Mouse (Mus musculus) olfactory bulb, adult 2 months (tissue): Measurements from ENCODE around the gene St6galnac3. TPM values are rescaled to one million over a fixed set of nuclear protein-coding genes. Genes with fewer than 3 reads are reported as not detected.

Experiments
- H3K27ac ChIP-seq: fragments of 200-500 bp; 2 replicates; pipeline ENCODE4 v1.5.1; 2012; ENCODE audit warnings: low read depth, low read length; ENCODE audit not compliant: insufficient read depth
- H3K4me1 ChIP-seq: fragments of 200-500 bp; 2 replicates; pipeline ENCODE4 v1.6.1; 2012; ENCODE audit warnings: low read length; ENCODE audit not compliant: control insufficient read depth, insufficient read depth
- H3K4me3 ChIP-seq: fragments of 200-500 bp; 2 replicates; pipeline ENCODE4 v1.5.1; 2012; ENCODE audit warnings: mild to moderate bottlenecking, low read depth, low read length, moderate library complexity; ENCODE audit not compliant: insufficient read depth
- CTCF ChIP-seq: fragments of 200-500 bp; IDR thresholded peaks from 2 replicates; pipeline ENCODE4 v1.5.1; 2012; ENCODE audit warnings: low read depth, mild to moderate bottlenecking, low read length, moderate library complexity; ENCODE audit not compliant: insufficient read depth
- POLR2A ChIP-seq: fragments of 200-500 bp; IDR thresholded peaks from 2 replicates; pipeline ENCODE4 v1.6.1; 2012; ENCODE audit warnings: mild to moderate bottlenecking, low read depth, low read length, moderate library complexity; ENCODE audit not compliant: insufficient read depth
- WGBS: fragments of 180-500 bp; shearing (Covaris S2); methylation state at CpG from one replicate; pipeline ENCODE4 v1.1.7; 2018; 5-methylcytosine and 5-hydroxymethylcytosine counted together
- polyA plus RNA-seq: library from polyadenylated mRNA; stranded (reverse); fragments of >200 nt; gene quantifications from 2 replicates; pipeline ENCODE4 v1.2.4, GENCODE M21; 2012; ENCODE audit warnings: low replicate concordance; ENCODE audit not compliant: missing spikeins, insufficient read depth, insufficient read length

St6galnac3 gene
- polyA plus RNA-seq, 1 experiment = not detected

DNA sequence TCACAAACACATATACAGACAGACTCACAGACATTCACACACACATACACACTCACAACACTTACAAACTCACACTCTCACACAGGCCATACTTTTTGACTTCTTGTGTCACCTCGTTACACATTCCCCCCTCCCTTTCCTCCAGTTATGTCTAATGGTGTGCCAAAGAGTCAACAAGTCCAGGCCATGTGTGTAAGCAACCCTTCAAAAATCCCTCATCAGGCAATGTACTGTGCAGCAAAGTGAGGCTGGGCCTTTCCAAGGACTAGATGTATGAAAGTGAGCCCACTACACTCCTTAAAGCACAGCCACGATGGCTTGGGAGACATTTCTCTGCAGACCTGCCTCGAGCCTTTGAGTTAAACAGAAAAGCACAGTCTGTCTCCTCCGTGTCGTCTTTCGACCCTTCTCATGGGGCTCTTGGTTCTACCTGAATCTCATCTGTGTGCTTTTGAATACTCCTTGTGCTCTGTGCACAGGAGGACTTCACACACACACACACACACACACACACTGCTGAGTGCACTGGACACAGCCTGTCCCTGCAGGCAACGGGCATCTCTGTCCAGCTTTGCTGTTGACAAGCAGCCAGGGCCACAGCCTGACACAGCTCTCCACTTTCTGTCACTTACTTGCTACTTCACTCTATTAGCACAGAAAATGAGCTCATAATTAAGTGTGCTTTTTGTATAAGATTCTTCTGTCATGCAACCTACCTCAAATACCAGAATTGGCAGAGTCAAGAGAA lies 177.9 kb downstream of the St6galnac3 start:
- 78% methylated on average over 7 of the region's 7 CpGs for WGBS
- no peak overlapping the region for H3K27ac ChIP-seq

DNA sequence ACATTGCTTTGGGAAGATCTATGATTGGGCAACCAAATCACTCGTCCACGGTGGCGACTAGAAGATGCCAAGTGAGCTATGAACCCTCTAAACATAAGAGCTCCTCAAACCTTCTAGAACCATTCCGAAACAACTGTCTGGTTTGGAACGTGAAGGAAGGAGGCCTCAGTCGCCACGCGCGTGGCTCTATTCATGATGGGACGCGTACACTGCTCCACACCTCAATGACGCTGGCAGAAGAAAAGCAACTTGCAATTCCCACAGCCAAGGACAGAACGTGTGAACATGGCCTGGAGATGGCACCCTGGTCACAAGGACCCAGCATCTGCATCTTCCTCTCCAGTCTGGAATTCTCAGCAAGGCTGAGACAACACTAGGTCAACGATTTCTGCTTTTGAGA lies 185.1 kb downstream of the St6galnac3 start:
- TF ChIP-seq POLR2A (no peak), CTCF (no peak)
- no peak overlapping the region for H3K4me3 ChIP-seq
- no peak overlapping the region for H3K27ac ChIP-seq
- H3K4me1 ChIP-seq = 0 out of 2 replicates have a peak, but pooled peaks cover 4% of the 10 kb centered on the region
- 94% methylated on average over 14 of the region's 14 CpGs for WGBS

More for the DNA sequence above, 177.9 kb downstream of the St6galnac3 start:
- peaks cover 3% of the 10 kb centered on the region; the same call in 1 of the 2 replicates for H3K4me1 ChIP-seq
- TF ChIP-seq CTCF = no peak
- no peak for TF ChIP-seq POLR2A
- no peak overlapping the region for H3K4me3 ChIP-seq

DNA sequence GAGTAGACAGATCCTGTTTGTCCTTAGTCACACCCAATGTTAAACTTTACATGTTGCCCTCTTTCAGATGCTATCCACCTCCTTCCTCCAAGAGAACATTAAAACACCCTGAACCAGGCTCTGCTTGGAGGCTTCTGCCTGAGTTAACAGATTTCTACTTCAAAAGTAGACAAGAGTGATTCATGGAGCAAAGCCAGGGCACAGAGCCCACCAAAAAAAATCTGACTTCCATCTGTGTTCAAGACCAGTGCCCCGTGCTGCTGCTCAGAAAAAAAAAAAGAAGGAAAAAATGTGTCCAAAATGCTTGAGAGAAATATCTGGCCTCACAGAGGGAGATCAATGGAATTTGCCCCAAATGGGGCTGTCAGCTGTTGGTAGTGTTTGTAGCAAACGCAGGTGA lies 186.6 kb downstream of the St6galnac3 start:
- H3K4me3 ChIP-seq = no peak overlapping the region
- WGBS = 66% methylated on average over 2 of the region's 2 CpGs
- H3K4me1 ChIP-seq = 0 out of 2 replicates have a peak, but pooled peaks cover 4% of the 10 kb centered on the region
- TF ChIP-seq POLR2A (no peak), CTCF (no peak)
- H3K27ac ChIP-seq = no peak overlapping the region

DNA sequence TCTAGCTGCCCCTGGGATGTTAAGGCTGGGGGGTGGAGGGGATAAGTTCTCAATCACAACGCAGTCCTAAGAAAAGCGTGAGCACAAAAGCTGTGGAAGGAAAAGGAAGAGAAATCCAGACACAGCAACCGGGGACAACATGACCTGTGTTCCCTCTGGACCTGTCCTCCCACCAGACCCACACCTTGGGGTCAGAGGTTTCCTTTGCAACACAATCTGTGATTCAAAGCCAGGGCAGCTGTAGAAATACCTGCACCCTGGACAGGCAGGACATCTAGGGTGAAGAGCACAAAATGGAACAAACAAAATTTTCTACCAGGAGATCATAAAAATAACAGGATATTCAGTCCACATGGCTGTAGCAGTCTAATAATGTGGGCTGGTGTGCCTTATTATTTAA lies 187.5 kb downstream of the St6galnac3 start:
- no peak overlapping the region for H3K27ac ChIP-seq
- no peak for TF ChIP-seq POLR2A
- no peak for TF ChIP-seq CTCF
- 96% methylated on average over 3 of the region's 3 CpGs for WGBS

DNA sequence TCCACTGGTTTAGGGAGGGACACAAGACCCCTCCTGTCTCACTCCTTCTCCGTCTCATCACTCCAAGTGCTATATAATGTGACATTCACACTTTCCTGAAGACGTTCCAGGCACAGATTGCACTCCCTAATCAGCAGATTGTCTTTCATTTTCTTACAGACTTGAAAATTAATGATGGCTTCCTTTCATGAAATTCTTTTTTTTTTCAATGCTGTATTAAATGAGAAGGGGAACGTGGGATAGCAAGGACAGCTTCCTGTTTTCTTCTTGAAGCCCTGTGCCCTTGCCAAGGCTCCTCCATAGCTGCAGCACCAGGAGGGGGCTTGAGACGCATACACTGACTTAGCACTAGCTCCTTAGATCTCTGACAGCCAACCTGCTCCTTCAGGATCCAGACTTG lies 188.7 kb downstream of the St6galnac3 start:
- WGBS = 76% methylated on average over 4 of the region's 4 CpGs
- no peak overlapping the region for H3K4me3 ChIP-seq
- TF ChIP-seq POLR2A (no peak), CTCF (no peak)
- peaks cover 4% of the 10 kb centered on the region; the same call in 1 of the 2 replicates for H3K4me1 ChIP-seq
- no peak overlapping the region for H3K27ac ChIP-seq

More for the DNA sequence above, 187.5 kb downstream of the St6galnac3 start:
- no peak overlapping the region for H3K4me3 ChIP-seq
- 0 out of 2 replicates have a peak, but pooled peaks cover 4% of the 10 kb centered on the region for H3K4me1 ChIP-seq

DNA sequence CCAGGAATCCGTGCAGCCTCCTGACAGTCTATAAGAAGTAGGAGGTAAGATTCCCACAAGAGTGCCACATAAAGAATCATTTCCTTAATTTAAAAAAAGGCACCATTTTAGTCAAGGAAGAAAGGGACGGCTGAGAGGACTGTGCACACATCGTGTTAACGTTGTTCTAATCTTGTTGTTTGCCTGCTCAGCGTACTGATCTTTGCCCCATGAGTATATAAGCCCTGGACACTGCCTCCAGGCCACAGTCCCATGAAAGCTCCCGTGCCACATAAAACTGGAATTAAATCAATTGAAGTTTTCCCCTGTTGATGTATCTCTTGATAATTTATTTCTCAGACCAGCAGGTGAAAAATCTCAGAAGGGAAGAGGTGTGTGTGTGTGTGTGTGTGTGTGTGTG lies 195.8 kb downstream of the St6galnac3 start:
- Histone ChIP-seq H3K4me1 (no peaks in the 10 kb centered on the region; the same call in 1 of the 2 replicates), H3K27ac (no peak overlapping the region), H3K4me3 (no peak overlapping the region)
- WGBS = 86% methylated on average over 6 of the region's 6 CpGs
- TF ChIP-seq POLR2A (no peak), CTCF (no peak)

DNA sequence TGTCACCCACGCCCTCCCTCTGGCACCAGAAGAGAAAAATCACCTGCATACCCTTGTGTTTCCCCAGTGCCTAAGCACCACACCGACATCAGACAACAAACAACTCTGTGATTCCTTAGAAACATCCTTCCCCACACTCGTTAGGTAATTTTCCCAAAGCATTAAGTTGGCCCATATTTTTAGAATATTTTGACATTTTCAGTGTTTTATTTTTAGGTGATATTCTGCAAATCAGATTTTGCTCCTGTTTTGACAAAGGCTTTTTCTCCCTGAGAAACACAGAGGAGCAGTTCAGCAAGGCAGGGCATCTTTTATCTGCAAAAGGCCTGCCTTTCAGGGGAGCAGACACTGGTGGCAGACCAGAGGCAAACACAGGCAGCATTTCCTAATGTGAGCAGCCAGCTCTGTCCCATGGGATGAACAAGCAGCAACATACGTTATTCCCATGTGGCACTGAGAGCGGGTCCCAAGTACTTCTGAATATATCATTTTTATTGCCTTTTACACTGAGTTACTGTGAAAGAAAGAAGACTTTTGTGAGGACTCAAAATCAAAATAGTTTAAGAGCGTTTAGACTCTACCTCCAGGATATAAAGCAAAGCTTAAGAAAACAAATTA lies 199.7 kb downstream of the St6galnac3 start:
- H3K4me3 ChIP-seq = no peak overlapping the region
- no peak overlapping the region for H3K27ac ChIP-seq
- TF ChIP-seq POLR2A (no peak), CTCF (no peak)
- H3K4me1 ChIP-seq = no peaks in the 10 kb centered on the region
- WGBS = 75% methylated on average over 6 of the region's 6 CpGs

DNA sequence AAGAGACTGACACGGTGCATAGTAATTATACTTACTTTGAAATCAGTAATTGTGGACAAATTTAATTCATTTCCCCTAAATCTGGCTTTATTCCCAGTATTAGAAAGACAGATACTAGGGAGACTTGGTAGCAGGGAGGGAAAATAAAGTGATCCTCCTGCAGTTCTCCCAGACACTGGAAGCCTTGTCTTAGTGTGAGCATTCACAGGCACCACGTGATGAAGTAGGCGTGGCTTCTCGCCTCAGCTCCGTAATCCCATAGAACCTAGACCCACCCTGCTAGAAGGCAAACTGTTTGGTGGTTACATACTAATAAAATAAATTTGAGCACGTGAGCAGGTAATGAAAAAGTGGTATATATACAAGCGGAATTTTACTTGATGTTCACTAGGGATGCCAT lies 208.1 kb downstream of the St6galnac3 start:
- 46% methylated on average over 7 of the region's 7 CpGs for WGBS
- TF ChIP-seq POLR2A (no peak), CTCF (no peak)
- no peak overlapping the region for H3K27ac ChIP-seq
- H3K4me1 ChIP-seq = peaks cover 3% of the 10 kb centered on the region; the same call in 1 of the 2 replicates
- H3K4me3 ChIP-seq = no peak overlapping the region

DNA sequence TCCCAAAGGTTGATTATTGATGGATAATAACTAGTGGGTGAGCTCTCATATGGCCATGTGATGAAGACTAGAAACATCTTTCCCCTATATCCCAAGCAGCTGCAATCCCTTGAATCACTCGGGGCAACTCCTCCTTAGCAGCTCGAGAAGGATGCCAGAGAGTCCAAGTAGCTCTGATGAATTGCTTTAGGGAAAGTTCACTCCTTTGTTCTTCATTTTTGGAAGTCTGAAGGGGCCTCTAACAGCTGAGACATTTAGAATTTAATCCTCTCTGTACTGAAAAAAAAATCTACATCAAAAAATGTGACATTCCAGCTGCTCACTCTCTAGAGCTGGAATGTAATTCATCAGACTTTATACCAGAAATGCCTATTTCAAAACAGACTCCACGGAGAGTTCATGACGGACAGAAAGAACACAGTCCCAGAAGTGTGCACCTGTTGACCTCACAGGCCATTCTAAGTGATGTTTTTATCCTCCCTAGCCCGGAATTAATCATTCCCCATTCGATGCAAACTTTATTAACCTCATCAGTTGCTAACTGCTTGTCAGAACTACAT lies 211.4 kb downstream of the St6galnac3 start:
- peaks cover 15% of the 10 kb centered on the region for H3K4me1 ChIP-seq
- TF ChIP-seq POLR2A = no peak
- no peak for TF ChIP-seq CTCF
- no peak overlapping the region for H3K27ac ChIP-seq
- H3K4me3 ChIP-seq = no peak overlapping the region
- 61% methylated on average over 6 of the region's 6 CpGs for WGBS
